Mouse (Mus musculus) megakaryocyte, embryonic 14.5 days (primary cell): ENCODE results near the gene Frmpd2.

Source experiments
- FLI1 ChIP-seq: IDR thresholded peaks from 2 replicates; pipeline ENCODE4 v1.6.1; 2012; ENCODE audit warnings: low read length, inconsistent platforms, mixed read lengths
- GATA1 ChIP-seq: IDR thresholded peaks from 3 replicates; pipeline ENCODE4 v1.6.1; 2012; ENCODE audit warnings: mixed read lengths, low read length, inconsistent platforms, borderline replicate concordance

DNA sequence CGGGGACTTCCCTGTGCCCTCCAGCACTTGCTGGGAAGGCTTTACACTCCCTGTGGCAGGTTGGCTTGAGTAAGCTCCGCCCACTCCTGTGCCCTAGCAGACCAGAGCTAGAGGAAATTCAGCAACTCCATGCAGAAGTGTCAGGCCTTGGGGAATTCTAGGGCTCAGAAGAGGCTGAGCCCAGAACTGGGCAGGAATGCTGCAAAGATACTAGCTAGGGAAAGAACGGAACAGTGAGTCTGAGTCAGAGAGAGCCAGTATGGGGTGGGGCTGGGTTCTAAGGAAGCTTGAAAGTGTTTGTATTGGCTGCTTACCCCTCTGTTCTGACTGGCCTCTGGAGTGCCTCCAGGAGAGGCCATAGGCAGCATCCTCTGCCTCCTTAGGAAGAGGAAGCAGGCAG lies 27.4 kb downstream of the Frmpd2 start:
- TF ChIP-seq GATA1 (no peak), FLI1 (no peak)
